23 mouse cellular contexts compared by ENCODE assay signal in genomic region chr15:51469895-51470294, GRCm38 (mm10).
DNase-seq lines count a peak whose midpoint lies in the region; ATAC-seq and TF ChIP-seq lines count a peak whose summit lies in the region.
"Had no signal": no experiment of that assay in that cellular context is flagged by ENCODE, and none has a peak within 500 bp of the region (broad histone marks: within the 10 kb centered on the region; RNA-seq: fewer than 3 reads in every experiment).

No protein-coding gene starts in this region.

- WGBS in forebrain, embryonic 12.5 days, result 89% methylated on average over 3 of the region's 3 CpGs

- no peak for TF ChIP-seq POLR2A in CH12.LX (IDR thresholded peaks at IDR 0.05; ENCODE audit: low read depth, low read length)
- TF ChIP-seq POLR2A in MEL (IDR thresholded peaks at IDR 0.05; ENCODE audit: control insufficient read depth in 1 of 2, insufficient read depth in 1 of 2, low read depth in 1 of 2, low read length in 2 of 2, poor library complexity in 1 of 2), result no peak
- TF ChIP-seq POLR2A in embryonic fibroblast, embryonic 13.5 days (IDR thresholded peaks at IDR 0.05; ENCODE audit: low read depth, low read length), result no peak

- dilution Hi-C loops in CH12.LX (cut with MboI; ENCODE audit: extremely low pct_ligation_motif_present, extremely low pct_unique_long_range_greater_than_20kb, low sequenced_read_pairs), result no loop called here

- TF ChIP-seq EP300 in CH12.LX (IDR thresholded peaks at IDR 0.05; ENCODE audit: low read length) (no peak), MEL (IDR thresholded peaks at IDR 0.05; ENCODE audit: low read depth in 1 of 2, low read length in 2 of 2) (no peak)

- ATAC-seq in forebrain, embryonic 12.5 days (ENCODE audit: low FRiP score), result no peak
- ATAC-seq: activated CD4-positive, CD25-positive, alpha-beta regulatory T cell, adult 4 months; CD4-positive, CD25-positive, alpha-beta regulatory T cell, adult 4 months; forebrain, embryonic 14.5 days; forebrain, embryonic 16.5 days; Patski had no signal

- H3K4me2 ChIP-seq in CH12.LX (ENCODE audit: insufficient read depth, low read depth, poor library complexity, severe bottlenecking), result peak overlapping the region; percentile 36; the same call in 1 of the 2 replicates
- H3K4me2 ChIP-seq in forebrain, embryonic 12.5 days, result no peak overlapping the region
- H3K4me2 ChIP-seq: embryonic facial prominence, embryonic 13.5 days; embryonic facial prominence, embryonic 15.5 days had no signal

- no peaks in the 10 kb centered on the region for H3K79me2 ChIP-seq in CH12.LX (replicated peaks; ENCODE audit: control insufficient read depth, extremely low read depth, insufficient read depth, poor library complexity, severe bottlenecking)
- H3K79me2 ChIP-seq in MEL (ENCODE audit: control insufficient read depth, insufficient read depth, low read length, poor library complexity), result no peaks in the 10 kb centered on the region

- no peak for TF ChIP-seq RAD21 in CH12.LX (IDR thresholded peaks at IDR 0.05; ENCODE audit: low read depth, low read length)
- no peak for TF ChIP-seq RAD21 in MEL (IDR thresholded peaks at IDR 0.05; ENCODE audit: low read depth, low read length)

- no peak overlapping the region for H3K4me3 ChIP-seq in CH12.LX (replicated peaks in 1 of 3; ENCODE audit: low read depth in 2 of 3, low read length in 2 of 3, poor library complexity in 1 of 3)
- H3K4me3 ChIP-seq in MEL (ENCODE audit: control insufficient read depth in 1 of 2, insufficient read depth in 1 of 2, low read depth in 2 of 2, low read length in 2 of 2), result no peak overlapping the region
- no peak overlapping the region for H3K4me3 ChIP-seq in embryonic fibroblast, embryonic 13.5 days (ENCODE audit: insufficient read depth, low read length)
- H3K4me3 ChIP-seq in forebrain, embryonic 12.5 days (replicated peaks), result no peak overlapping the region
- H3K4me3 ChIP-seq: embryonic facial prominence, embryonic 13.5 days; embryonic facial prominence, embryonic 15.5 days had no signal

- peak; percentile 6 for DNase-seq in CH12.LX (ENCODE audit: extremely low read depth)
- DNase-seq in MEL (ENCODE audit: low read depth, low spot score), result peak; percentile 5
- no peak for DNase-seq in layer of hippocampus, adult 11-12 months (ENCODE audit: low spot score)
- no peak for DNase-seq in cerebellum, postnatal 36 days
- DNase-seq in cerebellum, adult 8-10 months, result no peak
- DNase-seq: adrenal gland, adult 8-10 months; adrenal gland, postnatal 14 days; adrenal gland, postnatal 36 days; cerebellum, adult 11-12 months; cerebellum, adult 2 months; cerebellum, adult 9-11 months; cerebellum, postnatal 25 days; embryo, embryonic 11 days had no signal

- H3K27ac ChIP-seq in CH12.LX (ENCODE audit: insufficient read depth, low read depth), result no peak overlapping the region
- H3K27ac ChIP-seq in MEL (ENCODE audit: control insufficient read depth, low read depth, low read length), result no peak overlapping the region
- peak overlapping the region; percentile 5; the same call in 1 of the 2 replicates for H3K27ac ChIP-seq in embryonic fibroblast, embryonic 13.5 days (ENCODE audit: insufficient read depth, low read length)
- no peak overlapping the region for H3K27ac ChIP-seq in forebrain, embryonic 12.5 days
- H3K27ac ChIP-seq: embryonic facial prominence, embryonic 13.5 days; embryonic facial prominence, embryonic 15.5 days had no signal

- TF ChIP-seq CTCF in CH12.LX (conservative IDR thresholded peaks at IDR 0.05 in 1 of 2, IDR thresholded peaks at IDR 0.05 in 1 of 2; ENCODE audit: low read depth in 2 of 2, low read length in 2 of 2), result no peak
- no peak for TF ChIP-seq CTCF in MEL (IDR thresholded peaks at IDR 0.05 in 2 of 3, conservative IDR thresholded peaks at IDR 0.05 in 1 of 3; ENCODE audit: control insufficient read depth in 1 of 3, insufficient read depth in 1 of 3, low read depth in 2 of 3, low read length in 3 of 3, poor library complexity in 1 of 3, severe bottlenecking in 1 of 3)
- no peak for TF ChIP-seq CTCF in embryonic fibroblast, embryonic 13.5 days (IDR thresholded peaks at IDR 0.05; ENCODE audit: borderline replicate concordance, insufficient read depth, low read length)

- in situ Hi-C loops in CH12.LX (cut with MboI; ENCODE audit: low pct_ligation_motif_present, low pct_unique_long_range_greater_than_20kb, low sequenced_read_pairs), result no loop called here

- H3K9ac ChIP-seq in CH12.LX (ENCODE audit: insufficient read depth, low read depth), result no peak overlapping the region
- H3K9ac ChIP-seq in MEL (ENCODE audit: control insufficient read depth, low read depth, low read length, poor library complexity, severe bottlenecking), result no peak overlapping the region
- H3K9ac ChIP-seq in forebrain, embryonic 12.5 days, result no peak overlapping the region
- H3K9ac ChIP-seq: embryonic facial prominence, embryonic 13.5 days; embryonic facial prominence, embryonic 15.5 days had no signal

- H3K4me1 ChIP-seq in CH12.LX (ENCODE audit: control insufficient read depth in 1 of 2, insufficient read depth in 2 of 2), result peaks cover 0 to 8% of the 10 kb centered on the region in 2 experiments; a peak in 2 of 4 replicates
- no peaks in the 10 kb centered on the region for H3K4me1 ChIP-seq in MEL (ENCODE audit: control insufficient read depth in 1 of 2, insufficient read depth in 2 of 2, low read length in 2 of 2)
- H3K4me1 ChIP-seq in embryonic fibroblast, embryonic 13.5 days (ENCODE audit: control insufficient read depth, insufficient read depth, low read length), result peaks cover 3% of the 10 kb centered on the region; the same call in 1 of the 2 replicates
- H3K4me1 ChIP-seq in forebrain, embryonic 12.5 days, result no peaks in the 10 kb centered on the region
- H3K4me1 ChIP-seq: embryonic facial prominence, embryonic 13.5 days had no signal

- no peaks in the 10 kb centered on the region for H3K9me3 ChIP-seq in CH12.LX (replicated peaks; ENCODE audit: low read length)
- no peaks in the 10 kb centered on the region for H3K9me3 ChIP-seq in MEL (replicated peaks; ENCODE audit: insufficient read depth, low read length)
- H3K9me3 ChIP-seq in forebrain, embryonic 12.5 days, result no peaks in the 10 kb centered on the region
- H3K9me3 ChIP-seq: embryonic facial prominence, embryonic 13.5 days; embryonic facial prominence, embryonic 15.5 days; G1E had no signal

- H3K36me3 ChIP-seq in CH12.LX (replicated peaks in 1 of 2; ENCODE audit: control insufficient read depth in 1 of 2, insufficient read depth in 1 of 2, low read length in 1 of 2), result no peaks in the 10 kb centered on the region
- no peaks in the 10 kb centered on the region for H3K36me3 ChIP-seq in MEL (ENCODE audit: control insufficient read depth in 1 of 2, insufficient read depth in 2 of 2, low read length in 2 of 2)
- no peaks in the 10 kb centered on the region for H3K36me3 ChIP-seq in forebrain, embryonic 12.5 days (replicated peaks)
- H3K36me3 ChIP-seq: embryonic facial prominence, embryonic 13.5 days; embryonic facial prominence, embryonic 15.5 days; G1E had no signal

- no peaks in the 10 kb centered on the region for H3K27me3 ChIP-seq in CH12.LX (replicated peaks)
- no peaks in the 10 kb centered on the region for H3K27me3 ChIP-seq in MEL (ENCODE audit: control insufficient read depth in 1 of 2, insufficient read depth in 2 of 2, low read length in 2 of 2)
- no peaks in the 10 kb centered on the region for H3K27me3 ChIP-seq in forebrain, embryonic 12.5 days
- H3K27me3 ChIP-seq: embryonic facial prominence, embryonic 13.5 days; embryonic facial prominence, embryonic 15.5 days; Patski had no signal

TF ChIP-seq in CH12.LX, 34 proteins besides CTCF, POLR2A, EP300 and RAD21:
- TF ChIP-seq TCF12 (IDR thresholded peaks at IDR 0.05; ENCODE audit: low read depth, low read length), result no peak
- peak; percentile 80 for TF ChIP-seq MAFK (IDR thresholded peaks at IDR 0.05; ENCODE audit: insufficient replicate concordance, low read length)
- no peak for TF ChIP-seq NELFE (IDR thresholded peaks at IDR 0.05; ENCODE audit: low read depth, low read length)

TF ChIP-seq in MEL, 35 proteins besides CTCF, POLR2A, EP300 and RAD21:
- no peak for TF ChIP-seq TBP (IDR thresholded peaks at IDR 0.05; ENCODE audit: low read depth, low read length)

Comparison
In these comparisons a context has a peak if more than half of its experiments do, and no peak if none do; other contexts are left out.
1. DNase-seq: peak in CH12.LX (single experiment) and MEL (single experiment); none in layer of hippocampus, adult 11-12 months (single experiment), cerebellum, postnatal 36 days (0 of 2) and cerebellum, adult 8-10 months (single experiment).
2. Of the 35 proteins assayed by ChIP-seq in both MEL and CH12.LX: peak only in MEL: none; only in CH12.LX: MAFK; in both: none; in neither: 34.